Mouse (Mus musculus) megakaryocyte, embryonic 14.5 days (primary cell): ENCODE measurements around the gene Plcl1.

Source experiments
- FLI1 ChIP-seq: IDR thresholded peaks from 2 replicates; pipeline ENCODE4 v1.6.1; 2012; ENCODE audit warnings: low read length, inconsistent platforms, mixed read lengths
- GATA1 ChIP-seq: IDR thresholded peaks from 3 replicates; pipeline ENCODE4 v1.6.1; 2012; ENCODE audit warnings: mixed read lengths, low read length, inconsistent platforms, borderline replicate concordance

GRCm38 (mm10) chr1:55500981-55501682 lies 95.4 kb downstream of the Plcl1 start:
- TF ChIP-seq FLI1 (no peak), GATA1 (no peak)
